Mouse (Mus musculus): ENCODE measurements around the gene Alox5ap.

- TF ChIP-seq POLR2A (IDR thresholded peaks at IDR 0.05; ENCODE audit: control insufficient read depth, extremely low read depth, insufficient read depth, low read length, poor library complexity) (no peak), CTCF (IDR thresholded peaks at IDR 0.05; ENCODE audit: borderline replicate concordance, control insufficient read depth, extremely low read depth, insufficient read depth, low read length, poor library complexity) (peak; percentile 90)
Measured at GRCm38 (mm10) chr5:149335563-149336238, 71.1 kb downstream of the Alox5ap start.

Data from thymus, adult 2 months (tissue).